Mouse (Mus musculus): ENCODE measurements at regions not wholly inside any gene's neighbourhood (a gene's known extent, or its start where the extent isn't known, plus 50 kb on each side); places are given as distances from the start of the nearest gene placed in this dataset.

GRCm38 (mm10) chr17:14468754-14469488, 189.6 kb downstream of the Smoc2 start:
- Histone ChIP-seq H3K9me3 (ENCODE audit: control insufficient read depth, low read length) (no peaks in the 10 kb centered on the region), H3K27ac (ENCODE audit: low read depth, low read length) (no peak overlapping the region), H3K4me1 (ENCODE audit: control insufficient read depth, insufficient read depth, low read length) (no peaks in the 10 kb centered on the region), H3K4me3 (ENCODE audit: low read length) (no peak overlapping the region), H3K27me3 (ENCODE audit: control insufficient read depth, insufficient read depth, low read length) (no peaks in the 10 kb centered on the region), H3K4me2 (replicated peaks; ENCODE audit: low read depth, low read length) (no peak overlapping the region), H3K36me3 (ENCODE audit: control insufficient read depth, insufficient read depth, low read length) (no peaks in the 10 kb centered on the region), H3K9ac (ENCODE audit: low read depth, low read length) (no peak overlapping the region)
- WGBS, result 79% methylated on average over 6 of the region's 6 CpGs
- no peak for ATAC-seq (ENCODE audit: low FRiP score, low TSS enrichment)

DNA sequence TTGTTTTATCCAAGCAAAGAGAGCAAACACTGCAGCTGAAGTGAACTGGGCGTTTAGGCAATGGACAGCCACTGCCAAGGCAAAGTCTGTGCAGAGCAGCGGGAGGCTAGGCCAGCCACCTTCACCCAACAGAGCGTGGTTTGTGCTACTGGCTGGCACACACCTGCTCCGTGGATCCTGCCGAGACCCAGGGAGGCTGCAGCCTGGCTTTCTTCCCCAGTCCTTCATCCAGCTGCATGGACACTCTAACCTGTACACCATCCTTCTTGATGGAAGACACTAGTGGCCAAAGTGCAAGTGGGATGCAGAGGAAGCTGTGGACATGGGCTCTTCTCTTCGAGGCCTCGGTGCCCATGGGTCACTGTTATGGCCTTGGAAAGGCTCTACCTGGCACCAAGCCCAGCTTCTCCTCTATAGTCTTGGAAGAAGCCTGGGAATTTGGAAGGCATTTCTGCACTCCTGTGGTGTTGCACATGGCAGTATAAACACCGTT, 176.0 kb downstream of the Smoc2 start:
- Histone ChIP-seq H3K27me3 (ENCODE audit: control insufficient read depth, insufficient read depth, low read length) (no peaks in the 10 kb centered on the region), H3K4me1 (ENCODE audit: control insufficient read depth, insufficient read depth, low read length) (peaks cover 5% of the 10 kb centered on the region; the same call in 1 of the 2 replicates), H3K9ac (ENCODE audit: low read depth, low read length) (no peak overlapping the region), H3K9me3 (ENCODE audit: control insufficient read depth, low read length) (no peaks in the 10 kb centered on the region), H3K4me2 (replicated peaks; ENCODE audit: low read depth, low read length) (no peak overlapping the region), H3K36me3 (ENCODE audit: control insufficient read depth, insufficient read depth, low read length) (no peaks in the 10 kb centered on the region), H3K4me3 (ENCODE audit: low read length) (no peak overlapping the region), H3K27ac (ENCODE audit: low read depth, low read length) (no peak overlapping the region)
- no peak for ATAC-seq (ENCODE audit: low FRiP score, low TSS enrichment)
- 51% methylated on average over 8 of the region's 8 CpGs for WGBS

Measured in kidney, embryonic 14.5 days (tissue).